Mouse (Mus musculus): Measurements from ENCODE around the gene Ccnq.
"Not testable (repeated sequence)": the region's sequence is repeated elsewhere in the genome, so short reads cannot be mapped to it uniquely, and the experiment has no call there.

The Ccnq gene

GRCm38 (mm10) chr11:78762201-78762600, 10.7 kb upstream of the Ccnq start:
- DNase-seq (ENCODE audit: low spot score in 2 of 2), result no peak

- DNase-seq (ENCODE audit: low spot score in 2 of 2), result no peak
Measured at GRCm38 (mm10) chr11:78761086-78761485, 9.6 kb upstream of the Ccnq start.

GRCm38 (mm10) chr11:78755299-78755698, 3.8 kb upstream of the Ccnq start:
- DNase-seq (ENCODE audit: low spot score in 2 of 2), result no peak

GRCm38 (mm10) chr11:78754177-78754576, 2.6 kb upstream of the Ccnq start:
- not testable (repeated sequence) for DNase-seq (ENCODE audit: low spot score in 2 of 2)

GRCm38 (mm10) chr11:78753183-78753582, 1.7 kb upstream of the Ccnq start:
- no peak for DNase-seq (ENCODE audit: low spot score in 2 of 2)

GRCm38 (mm10) chr11:78751843-78752203, 294 bp upstream of the Ccnq start:
- DNase-seq (ENCODE audit: low spot score in 2 of 2), result no peak

GRCm38 (mm10) chr11:78746264-78746663, 5.3 kb downstream of the Ccnq start:
- peak in 1 of 2 experiments; percentile 27 for DNase-seq (ENCODE audit: low spot score in 2 of 2)

GRCm38 (mm10) chr11:78745475-78745874, 6.1 kb downstream of the Ccnq start:
- DNase-seq (ENCODE audit: low spot score in 2 of 2), result no peak

GRCm38 (mm10) chr11:78742461-78742860, 9.1 kb downstream of the Ccnq start:
- DNase-seq (ENCODE audit: low spot score in 2 of 2), result no peak

GRCm38 (mm10) chr11:78741958-78742357, 9.6 kb downstream of the Ccnq start:
- DNase-seq (ENCODE audit: low spot score in 2 of 2), result no peak

GRCm38 (mm10) chr11:78739361-78739760, 12.2 kb downstream of the Ccnq start:
- DNase-seq (ENCODE audit: low spot score in 2 of 2), result no peak

- no peak for DNase-seq (ENCODE audit: low spot score in 2 of 2)
Measured at GRCm38 (mm10) chr11:78736877-78737408, 14.6 kb downstream of the Ccnq start.

- no peak for DNase-seq (ENCODE audit: low spot score in 2 of 2)
Measured at GRCm38 (mm10) chr11:78735168-78735567, 16.4 kb downstream of the Ccnq start.

- no peak for DNase-seq (ENCODE audit: low spot score in 2 of 2)
Measured at GRCm38 (mm10) chr11:78732619-78733018, 18.9 kb downstream of the Ccnq start.

- DNase-seq (ENCODE audit: low spot score in 2 of 2), result no peak
Measured at GRCm38 (mm10) chr11:78730902-78731301, 20.6 kb downstream of the Ccnq start.

- DNase-seq (ENCODE audit: low spot score in 2 of 2), result no peak
Measured at GRCm38 (mm10) chr11:78728041-78728440, 23.5 kb downstream of the Ccnq start.

- DNase-seq (ENCODE audit: low spot score in 2 of 2), result peak; percentile 56 to 67
Measured at GRCm38 (mm10) chr11:78726366-78726765, 25.2 kb downstream of the Ccnq start.

GRCm38 (mm10) chr11:78724792-78725191, 26.7 kb downstream of the Ccnq start:
- DNase-seq (ENCODE audit: low spot score in 2 of 2), result no peak

GRCm38 (mm10) chr11:78721419-78721818, 30.1 kb downstream of the Ccnq start:
- no peak for DNase-seq (ENCODE audit: low spot score in 2 of 2)

GRCm38 (mm10) chr11:78717655-78718054, 33.9 kb downstream of the Ccnq start:
- DNase-seq (ENCODE audit: low spot score in 2 of 2), result no peak

GRCm38 (mm10) chr11:78708642-78709041, 42.9 kb downstream of the Ccnq start:
- no peak for DNase-seq (ENCODE audit: low spot score in 2 of 2)

GRCm38 (mm10) chr11:78706026-78706425, 45.5 kb downstream of the Ccnq start:
- DNase-seq (ENCODE audit: low spot score in 2 of 2), result no peak

GRCm38 (mm10) chr11:78703085-78703484, 48.4 kb downstream of the Ccnq start:
- DNase-seq (ENCODE audit: low spot score in 2 of 2), result no peak

- peak; percentile 45 to 49 for DNase-seq (ENCODE audit: low spot score in 2 of 2)
Measured at GRCm38 (mm10) chr11:78702319-78702718, 49.2 kb downstream of the Ccnq start.

Data from right cerebral cortex, adult 2 months (tissue).